Mouse (Mus musculus): ENCODE data around the gene Ap1m1. TPM values are rescaled to one million over a fixed set of nuclear protein-coding genes. Genes with fewer than 3 reads are reported as not detected.

Gene Ap1m1
- polyA plus RNA-seq, 1 experiment from 2014 or later, result 96.3 TPM

DNA sequence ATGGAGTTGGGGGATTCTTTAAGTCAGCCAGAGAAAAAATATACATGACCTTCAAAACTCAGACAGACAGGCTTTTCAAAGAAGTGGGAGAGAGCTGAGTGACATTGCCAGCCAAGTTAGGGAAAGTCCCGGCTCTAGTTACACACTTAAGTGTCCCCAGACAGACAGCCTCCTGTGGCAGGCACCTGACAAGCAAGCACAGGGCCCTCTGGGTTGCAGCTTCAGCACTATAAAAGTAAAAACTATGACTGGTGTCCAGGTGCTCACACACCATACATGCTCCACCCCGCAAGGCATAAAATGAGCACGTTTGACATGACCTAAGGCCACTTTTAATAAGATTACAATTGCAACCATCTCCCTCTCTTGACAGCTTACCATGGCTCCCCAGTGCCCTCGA, 20.8 kb downstream of the Ap1m1 start:
- WGBS, result 46% methylated on average over 4 of the region's 4 CpGs
- Histone ChIP-seq H3K4me2 (no peak overlapping the region), H3K9ac (0 out of 2 replicates have a peak overlapping the region, but pooled peaks have one; percentile 24), H3K36me3 (peaks cover 8% of the 10 kb centered on the region; the same call in 1 of the 2 replicates), H3K27me3 (no peaks in the 10 kb centered on the region), H3K27ac (peak overlapping the region; percentile 68), H3K4me1 (replicated peaks) (peaks cover 16% of the 10 kb centered on the region), H3K4me3 (no peak overlapping the region), H3K9me3 (replicated peaks) (no peaks in the 10 kb centered on the region)
- no peak for ATAC-seq (replicated peaks; ENCODE audit: insufficient number of reproducible peaks, insufficient read depth, low FRiP score, low read depth)

DNA sequence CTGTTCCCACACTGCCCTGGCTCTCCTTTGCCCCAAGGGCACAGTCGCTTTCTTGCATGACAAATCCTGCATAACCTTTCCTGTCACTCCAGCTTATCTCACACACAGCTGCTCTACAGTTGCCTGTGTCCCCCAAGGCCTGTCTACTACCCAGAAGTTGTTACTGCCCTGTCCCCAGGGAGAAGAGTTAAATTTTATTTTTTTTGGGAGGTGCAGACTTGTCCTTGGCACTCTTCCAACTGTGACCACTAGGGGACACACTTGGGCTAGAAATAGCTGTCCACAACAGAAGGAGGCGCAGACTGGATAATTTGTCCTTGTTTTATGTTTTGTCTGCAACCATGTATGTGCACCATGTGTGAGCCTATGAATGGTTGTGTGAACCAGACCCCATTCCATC, 21.2 kb downstream of the Ap1m1 start:
- WGBS, result 8% methylated on average over 2 of the region's 2 CpGs
- Histone ChIP-seq H3K9me3 (replicated peaks) (no peaks in the 10 kb centered on the region), H3K4me2 (no peak overlapping the region), H3K27ac (peak overlapping the region; percentile 68), H3K4me1 (replicated peaks) (peaks cover 16% of the 10 kb centered on the region), H3K27me3 (no peaks in the 10 kb centered on the region), H3K4me3 (no peak overlapping the region), H3K36me3 (peaks cover 5% of the 10 kb centered on the region; the same call in 1 of the 2 replicates), H3K9ac (0 out of 2 replicates have a peak overlapping the region, but pooled peaks have one; percentile 24)
- ATAC-seq (replicated peaks; ENCODE audit: insufficient number of reproducible peaks, insufficient read depth, low FRiP score, low read depth), result no peak

DNA sequence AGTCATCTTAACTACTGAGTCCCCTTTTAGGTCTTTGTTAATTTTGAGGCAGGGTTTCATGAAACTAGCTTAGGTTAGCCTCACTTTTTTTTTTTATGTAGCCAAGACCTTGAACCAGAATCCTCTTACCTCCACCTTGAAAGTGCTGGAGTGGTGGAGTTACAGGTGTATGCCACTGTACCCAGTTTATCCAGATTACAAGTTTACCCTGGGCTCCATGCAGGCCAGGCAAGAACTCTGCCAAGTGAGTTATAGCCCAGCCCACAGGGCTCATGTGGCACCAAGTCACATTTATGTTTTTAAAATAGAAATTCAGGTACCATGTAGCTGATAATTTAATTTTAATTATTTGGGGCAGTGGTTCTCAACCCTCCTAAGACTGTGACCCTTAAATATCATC, 21.6 kb downstream of the Ap1m1 start:
- peaks cover 5% of the 10 kb centered on the region; the same call in 1 of the 2 replicates for H3K36me3 ChIP-seq
- H3K9me3 ChIP-seq (replicated peaks), result no peaks in the 10 kb centered on the region
- H3K4me1 ChIP-seq (replicated peaks), result peaks cover 16% of the 10 kb centered on the region
- no peak overlapping the region for H3K4me3 ChIP-seq
- ATAC-seq (replicated peaks; ENCODE audit: insufficient number of reproducible peaks, insufficient read depth, low FRiP score, low read depth), result no peak
- no peak overlapping the region for H3K4me2 ChIP-seq
- H3K27ac ChIP-seq, result peak overlapping the region; percentile 54
- no peaks in the 10 kb centered on the region for H3K27me3 ChIP-seq
- no peak overlapping the region for H3K9ac ChIP-seq

DNA sequence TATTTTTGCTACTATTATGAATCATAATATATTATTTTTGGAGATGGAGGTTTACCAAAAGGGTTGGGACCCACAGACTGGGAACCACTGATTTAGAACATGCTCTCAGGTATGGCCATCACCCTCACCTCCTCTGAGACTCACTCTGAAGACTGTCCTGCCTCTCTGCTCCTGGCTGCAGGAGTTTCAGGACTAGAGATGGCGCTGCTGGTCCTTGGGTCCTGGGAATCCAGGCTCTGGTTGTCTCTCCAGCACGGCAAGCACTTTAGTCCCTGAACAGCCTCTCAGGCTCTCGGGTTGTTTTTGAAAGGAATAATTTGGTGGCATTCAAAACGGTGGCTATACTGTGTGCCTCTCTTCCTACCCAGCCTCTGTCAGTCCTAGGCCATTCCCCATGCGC, 22.1 kb downstream of the Ap1m1 start:
- Histone ChIP-seq H3K9me3 (replicated peaks) (no peaks in the 10 kb centered on the region), H3K27me3 (no peaks in the 10 kb centered on the region), H3K4me3 (no peak overlapping the region), H3K9ac (no peak overlapping the region), H3K4me2 (no peak overlapping the region), H3K4me1 (replicated peaks) (peaks cover 16% of the 10 kb centered on the region), H3K27ac (no peak overlapping the region; the same call in 1 of the 2 replicates), H3K36me3 (peaks cover 2% of the 10 kb centered on the region; the same call in 1 of the 2 replicates)
- ATAC-seq (replicated peaks; ENCODE audit: insufficient number of reproducible peaks, insufficient read depth, low FRiP score, low read depth), result no peak
- 37% methylated on average over 5 of the region's 5 CpGs for WGBS

DNA sequence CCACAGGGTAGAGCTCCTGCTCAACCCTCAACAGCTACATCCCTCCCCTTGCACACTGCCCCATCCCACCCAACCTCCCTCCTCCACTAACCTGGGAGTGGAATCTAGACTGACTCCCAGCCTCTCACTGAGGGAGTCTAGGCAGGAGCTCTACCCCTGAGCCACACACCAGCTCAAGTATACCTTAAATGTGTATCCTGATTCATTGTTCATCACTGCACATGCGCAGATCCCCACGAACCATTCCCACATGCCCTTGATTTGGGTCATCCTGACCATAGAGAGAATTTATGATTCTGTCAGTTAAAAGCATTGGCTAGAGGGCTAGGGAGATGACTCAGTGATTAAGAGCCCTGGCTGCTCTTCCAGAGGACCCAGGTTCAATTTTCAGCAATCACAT, 22.9 kb downstream of the Ap1m1 start:
- H3K4me2 ChIP-seq, result no peak overlapping the region
- no peak overlapping the region for H3K9ac ChIP-seq
- ATAC-seq (replicated peaks; ENCODE audit: insufficient number of reproducible peaks, insufficient read depth, low FRiP score, low read depth), result no peak
- no peaks in the 10 kb centered on the region for H3K27me3 ChIP-seq
- no peak overlapping the region for H3K27ac ChIP-seq
- WGBS, result 86% methylated on average over 2 of the region's 2 CpGs
- no peak overlapping the region for H3K4me3 ChIP-seq
- H3K4me1 ChIP-seq (replicated peaks), result peaks cover 16% of the 10 kb centered on the region
- H3K36me3 ChIP-seq, result no peaks in the 10 kb centered on the region
- H3K9me3 ChIP-seq (replicated peaks), result no peaks in the 10 kb centered on the region

DNA sequence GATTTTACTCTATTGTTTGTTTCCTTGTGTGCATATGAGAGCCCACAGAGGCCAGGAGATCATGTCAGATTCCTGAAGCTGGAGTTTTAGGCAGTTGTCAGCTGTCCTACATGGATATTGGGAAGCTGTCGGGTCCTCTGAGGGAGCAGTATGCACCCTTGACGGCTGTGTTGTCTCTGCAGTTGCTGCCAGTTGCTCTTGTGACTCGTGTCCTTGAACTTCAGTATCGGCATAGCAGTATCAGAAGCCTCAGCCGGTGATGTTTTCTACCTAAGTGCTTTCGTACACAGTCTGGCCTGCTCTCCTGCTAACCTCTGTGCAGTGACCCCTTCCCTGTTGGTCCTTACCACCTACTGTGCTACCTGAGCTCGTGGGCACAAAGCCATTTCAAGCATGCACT, 23.6 kb downstream of the Ap1m1 start:
- Histone ChIP-seq H3K27me3 (no peaks in the 10 kb centered on the region), H3K4me2 (no peak overlapping the region), H3K36me3 (no peaks in the 10 kb centered on the region), H3K4me3 (no peak overlapping the region), H3K9ac (no peak overlapping the region), H3K4me1 (replicated peaks) (peaks cover 20% of the 10 kb centered on the region), H3K9me3 (replicated peaks) (no peaks in the 10 kb centered on the region), H3K27ac (no peak overlapping the region)
- WGBS, result 62% methylated on average over 7 of the region's 7 CpGs
- no peak for ATAC-seq (replicated peaks; ENCODE audit: insufficient number of reproducible peaks, insufficient read depth, low FRiP score, low read depth)

DNA sequence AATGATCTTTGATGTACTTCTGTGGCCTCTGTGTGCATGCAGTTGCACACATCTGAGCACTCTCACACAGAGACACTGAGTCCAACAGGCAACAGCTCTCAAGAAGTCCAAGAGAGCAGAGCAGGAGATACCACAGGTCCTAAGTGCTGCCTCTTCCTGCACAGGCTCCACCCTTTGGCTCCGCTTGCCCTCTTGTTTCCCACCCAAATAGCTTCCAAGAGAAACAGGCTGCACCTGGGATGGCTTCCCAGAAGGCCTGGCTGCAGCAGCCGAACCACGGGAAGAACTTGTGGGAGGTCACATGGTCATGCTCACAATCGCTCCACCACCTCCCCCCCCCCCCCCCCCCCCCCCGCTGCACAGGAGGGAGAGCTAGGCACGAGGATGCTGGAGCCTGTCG, 25.5 kb downstream of the Ap1m1 start:
- Histone ChIP-seq H3K9me3 (replicated peaks) (no peaks in the 10 kb centered on the region), H3K27me3 (no peaks in the 10 kb centered on the region), H3K36me3 (no peaks in the 10 kb centered on the region), H3K4me1 (replicated peaks) (peaks cover 27% of the 10 kb centered on the region), H3K9ac (no peak overlapping the region), H3K4me2 (no peak overlapping the region), H3K4me3 (no peak overlapping the region), H3K27ac (no peak overlapping the region)
- peak; percentile 39; the same call in 1 of the 2 replicates for ATAC-seq (replicated peaks; ENCODE audit: insufficient number of reproducible peaks, insufficient read depth, low FRiP score, low read depth)
- 44% methylated on average over 5 of the region's 7 CpGs for WGBS

DNA sequence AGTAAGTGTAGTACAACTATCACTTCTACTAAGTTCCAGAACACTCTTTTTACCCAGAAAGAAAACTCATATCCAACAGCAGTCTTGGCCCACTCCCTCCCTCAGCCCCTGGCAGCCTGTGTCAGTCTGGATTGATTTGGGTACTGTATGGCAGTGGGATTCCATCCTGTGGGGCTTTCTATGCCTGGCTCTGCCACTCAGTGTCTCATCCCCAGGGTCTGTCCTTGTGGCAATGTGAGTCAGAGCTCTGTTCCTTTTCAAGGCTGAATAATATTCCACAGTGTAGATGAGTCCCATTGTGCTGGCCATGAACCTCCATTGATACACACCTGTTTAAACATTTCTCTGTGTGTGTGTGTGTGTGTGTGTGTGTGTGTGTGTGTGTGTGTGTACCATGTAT, 26.9 kb downstream of the Ap1m1 start:
- Histone ChIP-seq H3K27me3 (no peaks in the 10 kb centered on the region), H3K9ac (no peak overlapping the region), H3K27ac (no peak overlapping the region), H3K4me3 (no peak overlapping the region), H3K4me2 (no peak overlapping the region), H3K9me3 (replicated peaks) (no peaks in the 10 kb centered on the region), H3K4me1 (replicated peaks) (peaks cover 16% of the 10 kb centered on the region), H3K36me3 (no peaks in the 10 kb centered on the region)
- ATAC-seq (replicated peaks; ENCODE audit: insufficient number of reproducible peaks, insufficient read depth, low FRiP score, low read depth), result no peak

DNA sequence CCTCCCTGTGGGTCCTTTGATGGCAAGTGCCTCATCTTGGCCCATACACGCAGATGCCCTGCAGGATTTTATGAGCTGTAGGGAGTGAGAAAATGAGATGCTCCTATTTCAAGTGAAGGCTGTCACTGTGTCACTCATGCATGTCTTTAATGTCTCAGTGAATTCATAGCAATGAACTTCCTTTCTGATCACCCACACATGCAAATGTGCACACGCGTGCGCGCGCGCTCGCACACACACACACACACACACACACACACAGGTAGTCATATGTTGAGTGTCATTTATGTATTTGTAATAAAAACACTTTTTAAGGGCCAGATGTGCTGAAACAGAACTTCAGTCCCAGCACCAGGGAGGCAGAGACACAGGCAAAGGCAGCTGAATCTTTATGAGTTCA, 27.3 kb downstream of the Ap1m1 start:
- Histone ChIP-seq H3K4me1 (replicated peaks) (peaks cover 12% of the 10 kb centered on the region), H3K27ac (no peak overlapping the region), H3K9ac (no peak overlapping the region), H3K4me2 (no peak overlapping the region), H3K9me3 (replicated peaks) (no peaks in the 10 kb centered on the region), H3K27me3 (no peaks in the 10 kb centered on the region), H3K4me3 (no peak overlapping the region), H3K36me3 (no peaks in the 10 kb centered on the region)
- WGBS, result 96% methylated on average over 8 of the region's 8 CpGs
- ATAC-seq (replicated peaks; ENCODE audit: insufficient number of reproducible peaks, insufficient read depth, low FRiP score, low read depth), result no peak

DNA sequence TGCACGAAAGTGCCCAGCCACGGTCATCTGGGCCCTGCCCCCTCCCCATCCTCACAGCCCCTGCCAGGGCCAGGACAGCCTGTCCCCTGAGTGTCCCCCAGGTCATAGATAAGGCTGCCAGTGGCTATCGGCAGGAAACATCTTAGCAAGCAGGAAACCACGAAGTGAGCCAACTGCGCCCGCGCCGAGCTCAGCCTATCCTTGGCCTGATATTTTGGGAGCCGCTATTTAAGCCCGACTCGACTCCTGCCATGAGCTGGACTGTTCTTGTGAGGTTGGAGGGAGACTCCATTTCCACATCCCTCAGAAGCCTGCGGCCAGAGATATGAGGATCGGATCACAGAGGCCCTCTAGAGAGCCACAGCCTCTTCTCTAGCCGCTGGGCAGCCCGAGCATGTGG, 28.5 kb downstream of the Ap1m1 start:
- Histone ChIP-seq H3K4me3 (no peak overlapping the region), H3K27ac (peak overlapping the region; percentile 83), H3K4me2 (peak overlapping the region; percentile 34), H3K36me3 (no peaks in the 10 kb centered on the region), H3K9me3 (replicated peaks) (no peaks in the 10 kb centered on the region), H3K9ac (peak overlapping the region; percentile 34; the same call in 1 of the 2 replicates), H3K27me3 (no peaks in the 10 kb centered on the region), H3K4me1 (replicated peaks) (peaks cover 11% of the 10 kb centered on the region)
- WGBS, result 34% methylated on average over 15 of the region's 15 CpGs
- ATAC-seq (replicated peaks; ENCODE audit: insufficient number of reproducible peaks, insufficient read depth, low FRiP score, low read depth), result peak; percentile 87

DNA sequence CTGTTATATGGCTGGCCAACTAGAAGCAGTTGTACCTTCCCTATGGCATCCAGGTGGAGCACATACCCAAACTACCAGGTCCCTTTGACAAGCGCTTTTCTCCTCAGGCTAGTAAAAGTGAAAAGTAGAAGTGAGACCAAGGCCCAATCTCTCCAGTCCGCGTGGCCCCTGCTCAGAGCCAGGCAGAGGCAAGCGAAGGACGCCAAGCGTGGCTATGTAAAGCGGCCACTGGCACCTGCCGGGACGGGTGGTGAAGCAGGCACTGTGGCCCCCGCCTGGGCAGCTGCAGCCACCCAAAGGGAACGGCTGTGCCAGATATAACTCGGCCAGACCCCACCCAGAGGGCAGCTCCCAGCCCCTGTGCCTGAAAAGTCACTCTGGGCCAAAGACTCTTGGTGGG, 30.8 kb downstream of the Ap1m1 start:
- H3K4me3 ChIP-seq, result no peak overlapping the region
- no peak for ATAC-seq (replicated peaks; ENCODE audit: insufficient number of reproducible peaks, insufficient read depth, low FRiP score, low read depth)
- WGBS, result 85% methylated on average over 12 of the region's 12 CpGs

DNA sequence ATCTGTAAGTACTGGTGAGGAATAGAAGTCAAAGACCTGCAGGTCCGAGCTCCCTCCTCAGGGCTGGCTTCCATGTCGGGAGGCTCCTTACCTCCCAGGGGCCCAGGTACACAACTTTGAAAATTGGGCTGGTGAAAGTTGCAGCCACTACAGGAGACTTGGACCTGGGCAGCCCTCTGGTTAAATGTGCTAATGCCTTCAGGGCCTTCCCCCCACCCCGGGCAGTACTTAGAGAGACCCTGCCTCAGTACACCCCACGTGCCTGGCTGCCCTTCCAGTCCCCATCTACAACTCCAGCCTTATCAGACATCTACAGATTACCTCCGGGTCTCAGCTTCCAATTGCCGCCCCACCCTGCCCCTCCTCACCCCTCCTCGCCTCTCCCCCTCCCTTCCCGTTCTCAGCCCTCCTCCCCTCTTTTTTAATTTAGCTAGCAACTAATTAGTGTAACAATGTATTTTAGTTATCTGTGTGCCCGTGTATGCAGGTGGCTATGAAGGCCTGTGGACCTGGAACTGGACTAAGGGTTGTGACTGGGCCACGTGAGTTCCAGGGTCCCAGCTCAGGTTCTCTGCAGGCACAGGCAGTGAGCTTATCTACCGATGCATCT, 31.3 kb downstream of the Ap1m1 start:
- Histone ChIP-seq H3K9ac (no peak overlapping the region), H3K4me2 (no peak overlapping the region), H3K27me3 (no peaks in the 10 kb centered on the region), H3K36me3 (no peaks in the 10 kb centered on the region), H3K4me3 (no peak overlapping the region), H3K4me1 (replicated peaks) (peaks cover 11% of the 10 kb centered on the region), H3K9me3 (replicated peaks) (no peaks in the 10 kb centered on the region), H3K27ac (no peak overlapping the region)
- WGBS, result 60% methylated on average over 11 of the region's 11 CpGs
- no peak for ATAC-seq (replicated peaks; ENCODE audit: insufficient number of reproducible peaks, insufficient read depth, low FRiP score, low read depth)

More for the DNA sequence above, 30.8 kb downstream of the Ap1m1 start:
- H3K27me3 ChIP-seq, result no peaks in the 10 kb centered on the region
- H3K4me1 ChIP-seq (replicated peaks), result peaks cover 11% of the 10 kb centered on the region
- H3K4me2 ChIP-seq, result no peak overlapping the region
- H3K9me3 ChIP-seq (replicated peaks), result no peaks in the 10 kb centered on the region
- H3K9ac ChIP-seq, result no peak overlapping the region
- H3K36me3 ChIP-seq, result no peaks in the 10 kb centered on the region
- no peak overlapping the region for H3K27ac ChIP-seq
